Mouse (Mus musculus) thymus, adult 2 months (tissue): ENCODE measurements at regions not wholly inside any gene's neighbourhood (a gene's known extent, or its start where the extent isn't known, plus 50 kb on each side); places are given as distances from the start of the nearest gene placed in this dataset.

Experiments used
- CTCF ChIP-seq: fragments of 200-500 bp; IDR thresholded peaks from 2 replicates; pipeline ENCODE4 v1.5.1; 2012; ENCODE audit warnings: mild to moderate bottlenecking, control low read depth, low read length, moderate library complexity, borderline replicate concordance; ENCODE audit not compliant: control insufficient read depth, poor library complexity, insufficient read depth; ENCODE audit errors: extremely low read depth
- POLR2A ChIP-seq: fragments of 200-500 bp; IDR thresholded peaks from 2 replicates; pipeline ENCODE4 v1.6.1; 2012; ENCODE audit warnings: mild to moderate bottlenecking, low read length, control low read depth, moderate library complexity; ENCODE audit not compliant: control insufficient read depth, poor library complexity, insufficient read depth; ENCODE audit errors: extremely low read depth

DNA sequence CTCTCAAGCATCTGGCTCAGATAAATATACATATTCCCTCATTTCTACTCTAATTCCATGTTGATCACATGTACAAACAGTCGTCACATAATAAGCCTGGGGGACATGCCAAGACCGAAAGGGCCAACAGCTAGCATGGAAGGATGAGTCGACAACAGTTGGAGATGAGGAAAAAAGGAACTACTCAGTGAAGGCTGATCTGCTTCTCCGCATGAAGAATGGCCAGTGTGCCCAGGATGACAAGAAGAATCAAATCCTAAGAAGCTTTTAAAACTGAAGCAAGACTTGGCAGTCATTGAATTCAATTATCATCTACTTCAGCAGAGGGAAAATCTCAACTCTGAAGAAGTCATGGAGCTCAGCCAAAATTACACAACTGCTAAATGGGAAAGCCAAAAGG, 138.7 kb downstream of the Olfr1505 start:
- TF ChIP-seq POLR2A (no peak), CTCF (no peak)
